Mouse (Mus musculus): Measurements from ENCODE around the gene Txnrd2.
A peak's percentile ranks its signal among the peaks of the same experiment; 100 is the strongest.

Gene Txnrd2

GRCm38 (mm10) chr16:18418756-18419602, 7.2 kb upstream of the Txnrd2 start:
- DNase-seq: no peak

DNA sequence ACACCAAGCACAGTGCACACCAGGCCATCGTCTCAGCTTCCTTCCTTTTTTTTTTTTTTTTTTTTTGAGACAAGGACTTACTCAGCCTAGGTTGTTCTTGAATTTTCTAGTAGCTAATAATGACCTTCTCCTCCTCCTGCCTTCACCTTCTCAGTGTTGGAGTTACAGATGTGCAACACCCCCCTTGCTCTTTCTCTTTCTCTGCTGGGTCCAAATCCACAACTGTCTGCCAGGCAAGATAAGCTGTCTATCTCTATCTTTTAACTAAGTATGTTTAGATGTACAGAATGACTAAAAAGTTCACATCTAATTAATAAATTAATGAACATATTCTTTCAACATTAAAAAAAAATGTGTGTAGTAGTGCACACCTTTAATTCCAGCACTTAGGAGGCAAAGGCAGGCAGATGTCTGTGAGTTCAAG, 6.6 kb upstream of the Txnrd2 start:
- DNase-seq: no peak

- no peak for DNase-seq
Observed at GRCm38 (mm10) chr16:18420571-18420970, 5.6 kb upstream of the Txnrd2 start.

DNA sequence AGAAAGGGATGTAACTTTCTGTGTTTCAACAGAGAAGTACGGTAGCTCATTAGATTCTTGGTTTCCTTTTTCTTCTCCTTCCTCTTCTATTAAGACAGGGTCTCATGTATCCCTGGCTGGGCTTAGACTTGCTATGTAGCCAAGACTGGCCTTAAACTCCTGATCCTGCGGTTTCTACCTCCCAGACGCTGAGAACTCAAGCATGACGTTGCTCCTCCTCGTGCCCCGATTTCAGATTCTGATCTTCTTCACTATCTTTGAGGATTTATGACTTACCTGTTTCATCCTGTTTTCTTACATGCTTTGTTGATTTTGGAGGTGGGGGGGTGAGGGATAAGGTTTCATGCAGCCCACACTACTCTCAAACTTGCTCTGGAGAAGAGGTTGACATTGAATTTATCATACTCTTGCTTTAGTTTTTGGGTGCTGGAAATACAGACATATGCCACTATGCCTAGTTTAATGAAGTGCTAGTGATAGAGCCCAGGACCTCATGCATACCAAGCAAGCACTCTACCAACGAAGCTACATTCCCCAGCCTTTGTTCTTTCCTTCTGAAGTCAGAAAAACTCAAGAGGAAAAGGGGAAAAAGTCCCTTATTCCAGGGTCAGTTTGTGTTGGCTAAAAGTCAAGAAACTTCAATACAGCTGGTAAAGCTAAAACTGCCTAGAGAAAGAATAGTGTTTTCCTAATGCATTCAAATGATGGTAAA, 2.8 kb upstream of the Txnrd2 start:
- DNase-seq: peak in 1 of 2 experiments; percentile 40

GRCm38 (mm10) chr16:18423915-18424265, 2.3 kb upstream of the Txnrd2 start:
- DNase-seq: no peak

DNA sequence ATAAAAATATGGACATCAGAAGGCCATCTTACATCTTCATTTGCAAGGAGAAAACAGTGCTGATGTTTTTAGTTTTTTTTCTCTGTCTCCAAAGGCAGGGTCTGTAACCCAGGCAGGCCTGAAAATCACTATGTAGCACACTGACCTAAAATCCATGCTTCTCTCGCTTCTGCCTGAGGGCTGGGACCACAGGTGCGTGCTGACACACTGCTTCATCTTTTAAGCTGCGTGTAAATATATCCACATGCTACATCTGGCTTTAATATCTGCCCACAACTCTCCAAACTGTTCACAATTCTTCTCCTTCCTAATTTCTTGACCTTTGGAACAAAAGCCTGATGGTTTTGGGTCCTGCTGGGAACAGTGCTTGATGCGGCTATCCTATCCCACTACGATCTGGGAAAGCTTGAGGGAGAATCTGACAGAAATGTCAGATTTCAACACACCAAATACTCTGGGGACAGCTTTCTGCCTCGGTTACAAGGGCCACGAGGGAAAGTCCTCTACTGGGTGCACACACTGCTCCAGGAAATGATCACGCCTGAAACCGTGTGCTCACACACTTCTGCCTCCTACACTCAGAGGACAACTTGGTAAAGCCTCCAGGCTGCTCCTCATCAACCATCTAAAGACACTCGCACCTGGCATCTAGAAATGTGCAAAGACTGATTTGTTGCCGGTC, 1.7 kb upstream of the Txnrd2 start:
- DNase-seq: no peak

- DNase-seq: no peak
Observed at GRCm38 (mm10) chr16:18425475-18426214, 539 bp upstream of the Txnrd2 start.

GRCm38 (mm10) chr16:18426802-18427280, 657 bp downstream of the Txnrd2 start, which contains the start of gene Comt:
TSS of gene Comt (minus strand) at chr16:18426852.
- no peak for DNase-seq

DNA sequence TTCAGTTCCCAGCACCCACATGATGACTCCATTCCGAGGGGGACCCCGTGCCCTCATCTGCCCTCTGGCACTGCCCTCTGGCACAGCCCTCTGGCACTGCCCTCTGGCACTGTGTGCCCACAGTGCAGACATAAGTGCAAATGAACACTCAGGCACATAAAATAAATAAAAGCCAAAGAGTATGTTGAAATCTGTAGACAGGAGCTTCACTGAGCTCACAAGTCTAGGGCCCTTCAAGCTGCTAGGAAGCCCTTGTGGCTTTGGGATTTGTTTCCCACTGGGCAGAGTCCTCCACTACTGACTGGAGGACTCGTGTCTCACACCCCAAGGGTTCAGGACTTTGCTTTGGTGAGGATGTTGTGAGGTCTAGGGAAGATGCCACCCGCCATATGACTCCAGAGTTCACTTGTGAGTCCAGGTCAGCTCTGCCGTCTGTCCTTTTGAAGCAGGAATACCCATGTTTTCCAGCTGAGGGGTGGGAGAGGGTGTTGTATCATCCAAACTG, 1.9 kb downstream of the Txnrd2 start:
- DNase-seq: no peak

DNA sequence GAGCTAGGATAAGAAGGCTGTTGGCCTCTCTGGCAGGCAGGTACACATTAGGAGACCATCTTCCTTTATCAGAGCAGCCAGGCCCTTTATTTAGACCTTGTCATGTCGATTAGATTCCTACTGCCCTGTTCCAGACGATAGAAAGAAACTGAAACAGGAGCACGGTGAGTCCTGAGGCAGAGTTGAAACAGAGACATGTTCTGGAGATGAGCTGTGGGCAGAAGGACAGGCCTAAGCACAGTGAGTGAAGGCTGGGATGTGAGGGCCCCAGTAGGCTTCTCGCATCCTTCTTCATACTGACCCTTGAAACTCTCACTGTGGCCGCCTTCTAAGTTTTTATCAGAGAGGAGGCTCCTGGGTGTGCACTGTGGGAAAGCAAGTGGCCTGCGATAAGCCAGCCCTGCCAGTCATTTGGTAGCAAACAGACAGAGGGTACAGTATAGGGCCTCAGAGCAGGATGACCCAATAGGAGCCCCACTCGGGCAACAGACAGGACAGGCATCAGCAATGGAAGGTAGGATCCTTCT, 2.4 kb downstream of the Txnrd2 start:
- no peak for DNase-seq

- no peak for DNase-seq
Observed at GRCm38 (mm10) chr16:18429641-18430040, 3.5 kb downstream of the Txnrd2 start.

DNA sequence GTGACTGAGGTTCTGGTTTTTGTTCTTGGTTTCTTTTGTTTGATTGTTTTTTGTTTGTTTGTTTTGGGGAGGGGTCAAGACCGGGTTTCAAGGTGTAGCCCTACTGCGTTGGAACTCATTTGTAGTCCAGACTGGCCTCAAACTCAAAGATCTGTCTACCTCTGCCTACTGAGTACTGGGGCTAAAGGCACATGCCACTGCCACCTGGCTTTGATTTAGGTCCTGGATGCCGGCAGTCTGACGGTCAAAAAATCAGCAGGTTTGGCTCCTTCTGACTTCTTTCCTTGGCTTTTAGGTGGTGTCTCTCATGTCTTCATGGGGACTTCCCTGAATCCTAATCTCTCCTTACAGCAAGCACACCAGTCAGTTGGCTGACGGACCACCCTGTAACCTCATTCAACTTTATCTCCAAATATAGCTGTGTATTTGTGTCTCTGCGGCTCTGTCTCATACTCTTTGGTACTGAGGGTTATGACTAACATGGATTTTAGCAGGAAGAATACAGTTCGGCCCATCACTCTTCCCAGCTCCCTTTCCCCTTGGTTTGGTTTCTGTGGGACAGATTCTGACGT, 4.5 kb downstream of the Txnrd2 start:
- DNase-seq: no peak

GRCm38 (mm10) chr16:18433341-18433920, 7.2 kb downstream of the Txnrd2 start:
- no peak for DNase-seq

DNA sequence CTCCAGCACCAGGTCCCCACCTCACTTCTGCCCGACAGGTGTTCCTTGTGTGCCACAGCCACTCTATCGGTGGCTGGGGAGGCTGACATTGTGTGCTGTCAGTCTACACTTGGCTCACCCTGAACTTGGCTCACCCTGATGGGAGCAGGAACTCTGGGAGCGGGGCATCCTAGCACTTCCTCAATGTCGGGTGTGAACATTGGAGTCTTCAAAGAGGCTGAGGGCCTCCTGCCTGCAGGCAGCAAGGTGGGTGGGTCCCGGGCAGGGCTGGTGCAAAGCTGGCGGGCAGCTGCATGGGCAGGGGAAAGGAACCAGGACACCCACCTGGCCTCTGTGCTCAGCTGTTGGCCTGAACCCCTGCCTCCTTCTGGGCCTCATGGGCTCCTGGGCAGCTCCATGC, 9.9 kb downstream of the Txnrd2 start:
- no peak for DNase-seq

GRCm38 (mm10) chr16:18443385-18443841, 17.2 kb downstream of the Txnrd2 start:
- DNase-seq: peak; percentile 88 to 98

- no peak for DNase-seq
Observed at GRCm38 (mm10) chr16:18447243-18447642, 21.1 kb downstream of the Txnrd2 start.

DNA sequence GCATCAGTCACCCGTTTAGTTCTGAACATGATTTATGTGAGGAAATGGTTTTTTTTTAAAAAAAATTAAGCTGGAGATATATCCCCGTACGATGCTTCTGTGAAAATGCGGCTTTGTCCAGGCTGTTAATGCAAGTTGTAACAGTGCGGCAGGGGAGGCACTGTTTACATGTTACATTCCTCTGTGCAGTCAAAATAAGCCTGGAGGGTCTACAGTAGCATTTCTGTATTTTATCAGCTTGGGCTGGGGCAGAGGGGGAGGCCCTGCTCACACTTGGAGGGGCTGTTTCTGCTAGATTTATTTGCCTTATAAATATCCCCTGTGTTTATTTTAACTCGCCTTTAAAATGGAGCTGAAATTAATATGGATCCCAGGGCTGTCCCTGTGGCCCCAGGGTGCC, 21.9 kb downstream of the Txnrd2 start:
- DNase-seq: no peak

DNA sequence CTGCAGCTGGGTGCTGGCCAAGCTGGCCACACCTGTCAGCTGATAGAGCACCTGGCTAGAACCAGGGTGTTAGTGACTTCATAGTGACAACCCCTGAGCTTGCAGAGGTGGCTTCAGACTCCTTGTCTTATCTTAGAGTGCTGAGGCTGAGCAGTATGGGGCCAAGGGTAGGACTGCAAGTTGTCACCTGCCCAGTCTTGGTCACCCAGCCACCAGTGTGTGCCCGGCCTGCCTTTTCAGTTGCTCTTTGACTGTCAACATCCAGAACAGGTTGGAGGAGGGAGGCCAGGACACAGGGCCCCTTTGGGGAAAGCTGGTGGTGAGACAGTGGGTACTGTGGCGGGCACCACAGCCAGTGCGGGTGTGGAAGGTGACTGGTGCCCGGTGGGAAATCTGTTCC, 22.8 kb downstream of the Txnrd2 start:
- no peak for DNase-seq

GRCm38 (mm10) chr16:18451486-18452181, 25.4 kb downstream of the Txnrd2 start:
- DNase-seq: no peak

DNA sequence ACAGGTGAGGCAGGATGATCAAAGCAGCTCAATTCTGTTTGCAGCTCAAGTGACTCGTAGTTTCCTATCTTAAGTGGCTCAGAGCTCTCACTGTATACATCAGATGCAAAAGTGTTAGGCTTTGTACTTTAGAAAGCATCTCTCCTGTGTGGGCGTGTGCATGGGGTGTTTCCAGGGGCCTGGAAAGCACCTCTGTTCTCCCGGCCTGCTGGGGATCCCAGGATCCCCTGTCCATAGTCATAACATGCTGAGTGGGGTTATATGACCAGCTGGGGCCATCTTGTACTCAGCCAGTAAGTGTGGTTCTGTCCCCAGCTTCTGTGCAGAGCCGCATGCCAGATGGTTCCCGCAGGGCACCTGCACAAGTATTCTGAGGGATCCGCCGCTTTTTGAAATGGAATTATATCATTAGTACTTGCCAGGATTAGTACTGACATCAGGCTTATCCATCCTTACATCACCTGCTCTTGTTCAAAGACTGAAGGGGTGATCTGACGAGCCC, 26.2 kb downstream of the Txnrd2 start:
- no peak for DNase-seq
